Mouse (Mus musculus): ENCODE measurements at regions not wholly inside any gene's neighbourhood (a gene's known extent, or its start where the extent isn't known, plus 50 kb on each side); places are given as distances from the start of the nearest gene placed in this dataset.

GRCm38 (mm10) chr4:127535630-127536029 is 177.6 kb upstream of the Gjb5 start:
- DNase-seq (ENCODE audit: extremely low spot score in 1 of 2, low spot score in 1 of 2): no peak

- no peak for DNase-seq (ENCODE audit: extremely low spot score in 1 of 2, low spot score in 1 of 2)
Observed at GRCm38 (mm10) chr4:127534411-127534810, 176.4 kb upstream of the Gjb5 start.

- DNase-seq (ENCODE audit: extremely low spot score in 1 of 2, low spot score in 1 of 2): no peak
Observed at GRCm38 (mm10) chr4:127533726-127534125, 175.7 kb upstream of the Gjb5 start.

- DNase-seq (ENCODE audit: extremely low spot score in 1 of 2, low spot score in 1 of 2): no peak
Observed at GRCm38 (mm10) chr4:127530779-127531178, 172.8 kb upstream of the Gjb5 start.

- DNase-seq (ENCODE audit: extremely low spot score in 1 of 2, low spot score in 1 of 2): no peak
Observed at GRCm38 (mm10) chr4:127522151-127522550, 164.2 kb upstream of the Gjb5 start.

- no peak for DNase-seq (ENCODE audit: extremely low spot score in 1 of 2, low spot score in 1 of 2)
Observed at GRCm38 (mm10) chr4:127517978-127518377, 160.0 kb upstream of the Gjb5 start.

GRCm38 (mm10) chr4:127517539-127517938 is 159.6 kb upstream of the Gjb5 start:
- peak; percentile 18 to 34 for DNase-seq (ENCODE audit: extremely low spot score in 1 of 2, low spot score in 1 of 2)

- DNase-seq (ENCODE audit: extremely low spot score in 1 of 2, low spot score in 1 of 2): peak; percentile 9 to 14
Observed at GRCm38 (mm10) chr4:127509936-127510335, 152.0 kb upstream of the Gjb5 start.

- DNase-seq (ENCODE audit: extremely low spot score in 1 of 2, low spot score in 1 of 2): no peak
Observed at GRCm38 (mm10) chr4:127502621-127503020, 144.6 kb upstream of the Gjb5 start.

GRCm38 (mm10) chr4:127501881-127502280 is 143.9 kb upstream of the Gjb5 start:
- DNase-seq (ENCODE audit: extremely low spot score in 1 of 2, low spot score in 1 of 2): no peak

GRCm38 (mm10) chr4:127487016-127487780 is 129.2 kb upstream of the Gjb5 start:
- no peak for DNase-seq (ENCODE audit: extremely low spot score in 1 of 2, low spot score in 1 of 2)

- no peak for DNase-seq (ENCODE audit: extremely low spot score in 1 of 2, low spot score in 1 of 2)
Observed at GRCm38 (mm10) chr4:127485238-127485637, 127.3 kb upstream of the Gjb5 start.

- no peak for DNase-seq (ENCODE audit: extremely low spot score in 1 of 2, low spot score in 1 of 2)
Observed at GRCm38 (mm10) chr4:127482461-127482860, 124.5 kb upstream of the Gjb5 start.

GRCm38 (mm10) chr4:127480339-127480738 is 122.4 kb upstream of the Gjb5 start:
- no peak for DNase-seq (ENCODE audit: extremely low spot score in 1 of 2, low spot score in 1 of 2)

- no peak for DNase-seq (ENCODE audit: extremely low spot score in 1 of 2, low spot score in 1 of 2)
Observed at GRCm38 (mm10) chr4:127469877-127470276, 111.9 kb upstream of the Gjb5 start.

GRCm38 (mm10) chr4:127454511-127455119 is 96.6 kb upstream of the Gjb5 start:
- no peak for DNase-seq (ENCODE audit: extremely low spot score in 1 of 2, low spot score in 1 of 2)

GRCm38 (mm10) chr4:127452081-127452480 is 94.1 kb upstream of the Gjb5 start:
- no peak for DNase-seq (ENCODE audit: extremely low spot score in 1 of 2, low spot score in 1 of 2)

GRCm38 (mm10) chr4:127445300-127445699 is 87.3 kb upstream of the Gjb5 start:
- no peak for DNase-seq (ENCODE audit: extremely low spot score in 1 of 2, low spot score in 1 of 2)

- DNase-seq (ENCODE audit: extremely low spot score in 1 of 2, low spot score in 1 of 2): no peak
Observed at GRCm38 (mm10) chr4:127444056-127444455, 86.1 kb upstream of the Gjb5 start.

- DNase-seq (ENCODE audit: extremely low spot score in 1 of 2, low spot score in 1 of 2): no peak
Observed at GRCm38 (mm10) chr4:127442001-127442400, 84.0 kb upstream of the Gjb5 start.

- no peak for DNase-seq (ENCODE audit: extremely low spot score in 1 of 2, low spot score in 1 of 2)
Observed at GRCm38 (mm10) chr4:127440602-127441001, 82.6 kb upstream of the Gjb5 start.

GRCm38 (mm10) chr4:127435076-127435475 is 77.1 kb upstream of the Gjb5 start:
- DNase-seq (ENCODE audit: extremely low spot score in 1 of 2, low spot score in 1 of 2): peak; percentile 48 to 66

All from layer of hippocampus, postnatal 25 days (tissue).